Mouse (Mus musculus): ENCODE data around the gene Gna13. TPM values are rescaled to one million over a fixed set of nuclear protein-coding genes. Genes with fewer than 3 reads are reported as not detected.
A peak's percentile ranks its signal among the peaks of the same experiment; 100 is the strongest.

Gna13 gene
- polyA plus RNA-seq, 1 experiment from 2014 or later = 13.3 TPM

DNA sequence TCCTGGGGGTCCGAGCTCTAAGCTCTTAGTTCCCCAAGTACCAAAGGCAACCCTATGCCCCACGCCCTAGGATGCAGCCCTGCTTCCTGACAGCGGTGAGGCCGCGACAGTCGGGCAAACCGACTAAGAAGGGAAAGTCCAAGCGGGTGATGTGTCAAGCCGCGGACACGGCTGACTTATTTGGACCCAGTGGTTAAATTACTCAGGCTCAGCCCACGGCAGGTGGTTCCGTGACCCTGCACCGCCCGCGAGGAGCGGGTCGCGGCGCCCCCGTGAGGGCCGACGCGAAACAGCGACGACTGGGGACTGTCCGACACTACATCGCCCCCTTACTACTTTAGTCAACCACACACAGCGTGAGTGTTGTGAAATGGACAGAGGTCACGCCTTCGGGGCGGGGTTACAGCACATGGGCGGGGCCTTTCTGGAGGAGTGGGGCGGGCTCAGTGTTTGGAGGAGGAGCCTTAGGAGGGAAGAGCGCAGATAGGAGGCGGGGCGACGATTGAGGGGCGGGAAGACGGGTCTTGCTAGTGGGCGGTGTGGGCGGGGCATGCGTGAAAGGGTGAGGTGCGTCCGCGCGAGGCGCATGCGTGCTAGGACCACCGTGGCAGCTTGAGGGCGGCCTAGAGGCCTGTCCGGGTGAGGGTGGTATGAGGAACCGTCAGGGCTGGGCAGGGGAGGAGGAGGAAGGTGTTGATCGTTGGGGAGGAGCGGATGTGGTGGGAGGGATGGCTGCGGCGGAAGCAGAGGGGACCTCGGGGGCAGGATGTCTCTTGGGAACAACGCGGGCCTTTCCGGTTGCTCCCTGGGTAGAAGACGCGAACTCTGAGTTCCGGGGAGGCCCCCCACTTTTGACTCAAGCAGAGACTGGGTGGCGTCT lies 63.0 kb downstream of the Gna13 start, which contains the start of gene Amz2:
Amz2 (plus strand) TSS at position 555 of the 880 bp plus-strand sequence.
- Histone ChIP-seq H3K36me3 (replicated peaks) (peaks cover 20% of the 10 kb centered on the region), H3K9ac (peak within 1 kb of the TSS; percentile 67), H3K27me3 (no peaks in the 10 kb centered on the region), H3K9me3 (replicated peaks) (no peaks in the 10 kb centered on the region), H3K4me3 (replicated peaks) (peak within 1 kb of the TSS; percentile 77), H3K4me2 (peak within 1 kb of the TSS; percentile 94), H3K27ac (replicated peaks) (peak within 1 kb of the TSS; percentile 89), H3K4me1 (replicated peaks) (peaks cover 40% of the 10 kb centered on the region)
- WGBS (ENCODE audit: insufficient replicate concordance) = under 1% methylated on average over 65 of the region's 65 CpGs
- ATAC-seq (ENCODE audit: insufficient read depth) = peak; percentile 95

DNA sequence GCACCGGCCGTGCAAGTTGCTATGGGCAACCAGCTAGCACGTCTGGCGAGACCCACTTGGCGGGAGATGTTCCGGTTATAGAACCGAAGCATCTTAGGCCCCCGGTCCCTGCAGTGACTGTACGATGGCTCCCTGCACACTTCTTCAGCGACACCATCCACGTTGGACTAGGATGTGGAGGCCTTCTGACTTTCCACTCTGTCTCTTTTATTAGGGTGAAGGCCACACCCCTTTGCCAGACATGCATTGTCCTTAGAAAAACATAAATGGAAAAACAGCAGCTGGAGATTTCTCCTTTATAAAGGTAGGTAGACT lies 63.6 kb downstream of the Gna13 start:
- H3K4me3 ChIP-seq (replicated peaks) = peak overlapping the region; percentile 77
- H3K27ac ChIP-seq (replicated peaks) = peak overlapping the region; percentile 89
- peak overlapping the region; percentile 94 for H3K4me2 ChIP-seq
- peaks cover 26% of the 10 kb centered on the region for H3K36me3 ChIP-seq (replicated peaks)
- 0% methylated on average over 11 of the region's 11 CpGs for WGBS (ENCODE audit: insufficient replicate concordance)
- H3K9ac ChIP-seq = peak overlapping the region; percentile 67
- ATAC-seq (ENCODE audit: insufficient read depth) = no peak
- no peaks in the 10 kb centered on the region for H3K27me3 ChIP-seq
- H3K4me1 ChIP-seq (replicated peaks) = peaks cover 40% of the 10 kb centered on the region
- no peaks in the 10 kb centered on the region for H3K9me3 ChIP-seq (replicated peaks)

DNA sequence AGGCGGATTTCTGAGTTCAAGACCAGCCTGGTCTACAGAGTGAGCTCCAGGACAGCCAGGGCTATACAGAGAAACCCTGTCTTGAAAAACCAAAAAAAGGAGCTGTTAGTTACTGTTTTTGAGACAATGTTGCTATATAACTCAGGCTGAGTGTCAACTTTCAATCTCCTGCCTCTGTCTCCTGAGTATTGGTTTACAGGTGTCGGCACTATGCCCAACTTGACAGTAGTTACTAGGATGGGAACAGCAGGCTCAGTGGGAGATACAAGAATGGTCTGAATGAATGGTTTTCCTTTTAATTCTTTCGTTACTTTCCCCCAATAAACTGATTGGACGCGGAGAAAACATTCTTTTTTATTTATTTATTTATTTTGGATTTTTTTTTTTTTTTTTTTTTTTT lies 64.7 kb downstream of the Gna13 start:
- Histone ChIP-seq H3K27ac (replicated peaks) (no peak overlapping the region), H3K27me3 (no peaks in the 10 kb centered on the region), H3K9me3 (replicated peaks) (no peaks in the 10 kb centered on the region), H3K4me1 (replicated peaks) (peaks cover 40% of the 10 kb centered on the region), H3K36me3 (replicated peaks) (peaks cover 31% of the 10 kb centered on the region), H3K4me2 (0 out of 2 replicates have a peak overlapping the region, but pooled peaks have one; percentile 94), H3K9ac (no peak overlapping the region), H3K4me3 (replicated peaks) (no peak overlapping the region)
- ATAC-seq (ENCODE audit: insufficient read depth) = no peak
- WGBS (ENCODE audit: insufficient replicate concordance) = 84% methylated on average over 5 of the region's 5 CpGs

DNA sequence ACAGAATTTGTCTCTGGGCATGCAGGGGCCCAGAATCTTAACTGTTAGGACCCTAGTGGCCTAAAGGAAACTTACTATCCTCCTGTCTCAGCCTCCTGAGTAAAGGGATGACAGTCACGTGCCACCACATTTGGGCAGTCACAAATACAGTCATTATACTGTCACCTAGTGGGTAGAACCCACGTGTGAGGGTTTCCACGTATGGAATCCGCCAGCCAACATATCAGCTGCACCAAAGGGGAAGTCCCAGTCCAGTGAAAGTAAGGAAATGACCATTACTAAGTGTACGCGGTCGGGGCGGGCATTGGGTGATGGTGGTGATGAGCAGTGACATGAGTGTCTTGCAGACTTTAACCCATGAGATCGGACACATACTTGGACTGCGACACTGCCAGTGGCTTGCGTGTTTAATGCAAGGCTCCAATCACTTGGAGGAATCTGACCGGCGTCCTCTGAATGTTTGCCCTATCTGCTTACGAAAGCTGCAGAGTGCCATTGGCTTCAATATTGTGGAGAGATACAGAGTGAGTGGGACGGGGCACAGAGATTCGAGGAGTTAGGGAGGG lies 71.7 kb downstream of the Gna13 start:
- no peak overlapping the region for H3K9ac ChIP-seq
- H3K4me3 ChIP-seq (replicated peaks) = no peak overlapping the region
- H3K9me3 ChIP-seq (replicated peaks) = no peaks in the 10 kb centered on the region
- H3K36me3 ChIP-seq (replicated peaks) = peaks cover 51% of the 10 kb centered on the region
- H3K27me3 ChIP-seq = no peaks in the 10 kb centered on the region
- peaks cover 5% of the 10 kb centered on the region; the same call in 1 of the 2 replicates for H3K4me1 ChIP-seq (replicated peaks)
- no peak for ATAC-seq (ENCODE audit: insufficient read depth)
- H3K27ac ChIP-seq (replicated peaks) = no peak overlapping the region
- H3K4me2 ChIP-seq = no peak overlapping the region
- WGBS (ENCODE audit: insufficient replicate concordance) = 73% methylated on average over 16 of the region's 16 CpGs

DNA sequence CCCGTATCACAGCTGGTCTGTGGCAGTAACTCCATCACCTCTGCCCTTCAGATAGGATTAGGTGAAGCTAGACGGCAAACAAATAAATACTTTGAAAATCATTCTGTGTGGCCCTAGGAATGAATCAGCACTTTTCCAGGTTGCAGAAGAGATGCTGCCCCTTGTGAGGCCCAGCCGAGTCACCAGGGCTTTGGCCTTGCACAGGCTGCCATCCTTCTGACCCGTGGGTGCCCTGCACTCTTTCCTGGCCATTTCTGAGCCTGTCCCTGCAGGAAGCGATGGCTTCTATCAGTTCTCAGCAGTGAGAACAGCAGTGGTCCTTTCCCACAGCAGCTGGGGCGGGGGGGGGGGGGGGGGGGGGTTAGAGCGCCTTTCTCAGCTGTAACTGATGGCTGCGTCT lies 74.3 kb downstream of the Gna13 start:
- Histone ChIP-seq H3K36me3 (replicated peaks) (peaks cover 30% of the 10 kb centered on the region), H3K4me3 (replicated peaks) (no peak overlapping the region), H3K27ac (replicated peaks) (no peak overlapping the region), H3K4me1 (replicated peaks) (peaks cover 22% of the 10 kb centered on the region), H3K4me2 (no peak overlapping the region), H3K9ac (no peak overlapping the region), H3K9me3 (replicated peaks) (no peaks in the 10 kb centered on the region), H3K27me3 (0 out of 2 replicates have a peak, but pooled peaks cover 5% of the 10 kb centered on the region)
- 50% methylated on average over 7 of the region's 8 CpGs for WGBS (ENCODE audit: insufficient replicate concordance)
- ATAC-seq (ENCODE audit: insufficient read depth) = no peak

DNA sequence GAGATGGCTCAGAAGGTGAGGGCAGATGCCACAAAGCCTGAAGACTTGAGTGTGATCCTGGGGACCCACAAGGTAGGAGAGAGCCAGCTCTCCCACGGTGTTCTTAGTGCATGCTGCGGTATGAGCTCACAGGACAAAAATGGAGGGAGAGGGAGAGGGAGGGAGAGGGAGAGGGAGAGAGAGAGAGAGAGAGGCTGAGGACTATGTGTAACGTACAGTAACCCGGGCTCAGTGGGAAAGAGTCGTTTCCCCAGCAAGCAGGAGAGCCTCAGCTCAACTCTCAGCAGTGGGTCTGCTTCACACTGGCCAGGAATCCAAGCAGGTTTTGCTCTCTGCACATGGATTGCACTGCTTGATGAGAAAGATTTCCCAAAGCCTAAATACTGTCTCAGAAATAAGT lies 76.6 kb downstream of the Gna13 start:
- Histone ChIP-seq H3K4me3 (replicated peaks) (peak overlapping the region; percentile 63), H3K27ac (replicated peaks) (no peak overlapping the region), H3K9me3 (replicated peaks) (no peaks in the 10 kb centered on the region), H3K4me1 (replicated peaks) (peaks cover 32% of the 10 kb centered on the region), H3K4me2 (peak overlapping the region; percentile 87), H3K27me3 (0 out of 2 replicates have a peak, but pooled peaks cover 5% of the 10 kb centered on the region), H3K36me3 (replicated peaks) (peaks cover 24% of the 10 kb centered on the region), H3K9ac (no peak overlapping the region)
- ATAC-seq (ENCODE audit: insufficient read depth) = no peak
- 29% methylated on average over 5 of the region's 5 CpGs for WGBS (ENCODE audit: insufficient replicate concordance)

DNA sequence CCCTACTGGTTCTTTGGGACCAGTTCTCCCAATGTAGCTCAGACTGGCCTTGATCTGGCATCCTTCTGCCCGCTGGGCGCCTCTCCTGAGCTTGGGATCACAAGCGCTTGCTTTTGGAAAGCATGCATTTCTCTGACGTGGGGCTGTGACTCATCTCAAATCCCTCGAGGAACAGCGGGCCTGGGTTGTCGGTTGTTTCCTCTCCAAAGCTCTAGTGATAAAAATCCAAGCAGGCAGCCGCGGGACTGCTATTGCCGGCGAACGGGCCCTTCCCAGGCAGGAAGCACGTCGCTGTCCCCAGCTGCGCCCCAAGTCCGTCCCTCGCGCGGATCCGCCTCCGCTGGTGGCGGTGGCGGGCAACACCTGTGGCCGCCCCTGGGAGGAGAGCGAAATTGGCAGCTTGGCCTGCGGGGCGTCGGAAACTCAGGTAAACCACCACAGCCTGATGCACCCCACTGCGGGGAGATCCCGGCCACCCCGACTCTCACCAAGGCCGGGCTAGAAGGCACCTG lies 77.3 kb downstream of the Gna13 start:
- Histone ChIP-seq H3K9me3 (replicated peaks) (no peaks in the 10 kb centered on the region), H3K9ac (peak overlapping the region; percentile 56), H3K4me3 (replicated peaks) (peak overlapping the region; percentile 63), H3K27ac (replicated peaks) (no peak overlapping the region; the same call in 1 of the 2 replicates), H3K4me2 (peak overlapping the region; percentile 87), H3K4me1 (replicated peaks) (peaks cover 33% of the 10 kb centered on the region), H3K36me3 (replicated peaks) (peaks cover 17% of the 10 kb centered on the region), H3K27me3 (0 out of 2 replicates have a peak, but pooled peaks cover 5% of the 10 kb centered on the region)
- 2% methylated on average over 32 of the region's 32 CpGs for WGBS (ENCODE audit: insufficient replicate concordance)
- ATAC-seq (ENCODE audit: insufficient read depth) = peak; percentile 68

DNA sequence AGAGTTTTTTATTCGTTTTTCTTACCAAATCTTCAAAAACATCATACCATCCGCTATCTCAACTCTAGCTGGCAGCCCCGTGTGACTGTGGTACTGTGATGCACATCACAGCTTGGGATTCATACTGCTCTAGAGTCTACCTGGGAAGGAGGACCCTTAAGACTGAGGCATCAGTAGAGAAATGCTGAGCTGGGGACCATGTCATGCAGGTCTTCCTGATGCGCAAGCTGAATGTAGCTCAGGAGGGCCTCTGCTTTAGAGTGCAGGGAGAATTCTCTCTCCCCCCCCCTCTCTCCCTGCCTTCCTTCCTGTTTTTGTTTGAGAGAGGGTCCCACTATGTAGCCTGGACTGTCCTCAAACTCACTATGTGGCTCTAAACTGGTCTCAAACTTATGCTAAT lies 78.0 kb downstream of the Gna13 start:
- Histone ChIP-seq H3K4me3 (replicated peaks) (peak overlapping the region; percentile 63), H3K27me3 (0 out of 2 replicates have a peak, but pooled peaks cover 5% of the 10 kb centered on the region)
- 46% methylated on average over 4 of the region's 4 CpGs for WGBS (ENCODE audit: insufficient replicate concordance)

DNA sequence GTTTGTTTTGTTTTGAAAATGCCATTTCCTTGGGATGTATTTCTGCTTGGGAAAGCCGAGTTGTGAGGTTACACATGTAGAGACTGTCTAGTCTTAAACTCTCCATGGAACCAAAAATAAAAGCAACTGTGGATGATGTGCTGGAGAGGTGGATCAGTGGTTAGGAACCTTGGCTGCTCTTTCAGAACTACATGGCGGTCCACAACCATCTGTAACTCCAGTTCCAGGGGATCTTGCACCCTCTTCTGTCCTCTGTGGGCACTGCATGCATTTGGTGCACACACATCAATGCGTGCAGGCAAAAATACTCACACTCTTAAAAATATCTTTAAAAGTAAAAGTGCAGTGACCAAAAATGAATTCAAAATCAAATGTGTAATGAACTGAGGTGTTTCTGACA lies 78.5 kb downstream of the Gna13 start:
- Histone ChIP-seq H3K9ac (no peak overlapping the region), H3K4me2 (peak overlapping the region; percentile 87; the same call in 1 of the 2 replicates), H3K27ac (replicated peaks) (no peak overlapping the region), H3K27me3 (0 out of 2 replicates have a peak, but pooled peaks cover 5% of the 10 kb centered on the region), H3K36me3 (replicated peaks) (0 out of 2 replicates have a peak, but pooled peaks cover 6% of the 10 kb centered on the region), H3K4me1 (replicated peaks) (peaks cover 43% of the 10 kb centered on the region), H3K4me3 (replicated peaks) (no peak overlapping the region), H3K9me3 (replicated peaks) (no peaks in the 10 kb centered on the region)
- 54% methylated on average over 3 of the region's 3 CpGs for WGBS (ENCODE audit: insufficient replicate concordance)
- ATAC-seq (ENCODE audit: insufficient read depth) = no peak

More for the DNA sequence above, 78.0 kb downstream of the Gna13 start:
- Histone ChIP-seq H3K36me3 (replicated peaks) (peaks cover 11% of the 10 kb centered on the region; the same call in 1 of the 2 replicates), H3K4me1 (replicated peaks) (peaks cover 39% of the 10 kb centered on the region), H3K9me3 (replicated peaks) (no peaks in the 10 kb centered on the region), H3K9ac (peak overlapping the region; percentile 56; the same call in 1 of the 2 replicates), H3K27ac (replicated peaks) (no peak overlapping the region), H3K4me2 (peak overlapping the region; percentile 87)
- ATAC-seq (ENCODE audit: insufficient read depth) = 0 out of 2 replicates have a peak, but pooled peaks have one; percentile 13

DNA sequence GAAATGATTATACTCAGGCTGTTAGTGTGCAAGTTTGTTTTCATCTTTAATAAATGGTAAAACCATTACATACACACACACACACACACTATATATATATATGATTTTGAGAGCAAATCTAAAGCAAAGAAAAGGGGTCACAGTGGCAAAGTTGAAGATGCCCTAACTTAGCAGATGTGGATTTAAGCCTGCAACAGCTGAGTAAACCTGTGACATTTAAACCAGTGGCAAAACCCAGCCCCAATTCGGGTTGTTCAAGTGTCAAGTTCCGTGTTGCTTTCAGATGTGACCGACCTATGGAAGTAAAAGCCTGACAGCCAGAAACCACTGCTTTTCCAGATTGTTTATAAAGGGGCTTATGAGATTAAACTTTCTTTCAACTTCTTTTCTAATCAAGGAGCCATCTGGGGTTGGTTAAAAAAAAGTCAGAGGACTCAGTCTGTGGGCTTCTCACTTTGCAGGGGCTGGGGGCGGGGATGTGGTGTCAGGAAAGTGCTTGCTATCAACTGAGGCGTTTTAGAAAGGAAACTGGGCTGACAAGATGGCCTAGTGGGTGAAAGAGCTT lies 79.6 kb downstream of the Gna13 start:
- Histone ChIP-seq H3K9me3 (replicated peaks) (no peaks in the 10 kb centered on the region), H3K27me3 (0 out of 2 replicates have a peak, but pooled peaks cover 5% of the 10 kb centered on the region), H3K36me3 (replicated peaks) (no peaks in the 10 kb centered on the region), H3K4me2 (no peak overlapping the region), H3K9ac (no peak overlapping the region), H3K4me3 (replicated peaks) (no peak overlapping the region), H3K4me1 (replicated peaks) (peaks cover 41% of the 10 kb centered on the region), H3K27ac (replicated peaks) (no peak overlapping the region)
- ATAC-seq (ENCODE audit: insufficient read depth) = no peak
- WGBS (ENCODE audit: insufficient replicate concordance) = 39% methylated on average over 5 of the region's 5 CpGs
